Mouse (Mus musculus) limb, embryonic 14.5 days (tissue): ENCODE measurements at regions not wholly inside any gene's neighbourhood (a gene's known extent, or its start where the extent isn't known, plus 50 kb on each side); places are given as distances from the start of the nearest gene placed in this dataset.

Experiments used
- ATAC-seq: fragments of 200-750 bp; cut with Nextera tagmentation; 2 replicates; pipeline ENCODE4 v1.8.0; 2017; ENCODE audit warnings: low read depth, moderate number of reproducible peaks, moderate TSS enrichment; ENCODE audit not compliant: low FRiP score
- DNase-seq: peaks from one replicate; pipeline ENCODE4 v3.0.0-alpha.2; 2015; ENCODE audit warnings: low spot score
- H3K27ac ChIP-seq: fragments of 300-500 bp; sonication (generic); replicated peaks from 2 replicates; pipeline ENCODE4 v1.5.1; 2014; ENCODE audit warnings: low read depth, mild to moderate bottlenecking, low read length, moderate library complexity, mixed read lengths
- H3K27me3 ChIP-seq: fragments of 300-500 bp; sonication (generic); 2 replicates; pipeline ENCODE4 v1.6.1; 2014; ENCODE audit warnings: low read length, mixed read lengths; ENCODE audit not compliant: control insufficient read depth, insufficient read depth
- H3K36me3 ChIP-seq: fragments of 300-500 bp; sonication (generic); 2 replicates; pipeline ENCODE4 v1.6.1; 2014; ENCODE audit warnings: mild to moderate bottlenecking, low read length, moderate library complexity, mixed read lengths; ENCODE audit not compliant: control insufficient read depth, insufficient read depth
- H3K4me1 ChIP-seq: fragments of 300-500 bp; sonication (generic); 2 replicates; pipeline ENCODE4 v1.6.1; 2014; ENCODE audit warnings: antibody characterized with exemption, low read length, mixed read lengths; ENCODE audit not compliant: control insufficient read depth, insufficient read depth
- H3K4me2 ChIP-seq: fragments of 300-500 bp; sonication (generic); replicated peaks from 2 replicates; pipeline ENCODE4 v1.6.1; 2014; ENCODE audit warnings: low read depth, mild to moderate bottlenecking, low read length, moderate library complexity; ENCODE audit not compliant: severe bottlenecking
- H3K4me3 ChIP-seq: fragments of 300-500 bp; sonication (generic); replicated peaks from 2 replicates; pipeline ENCODE4 v1.5.1; 2014; ENCODE audit warnings: low read length
- H3K9ac ChIP-seq: fragments of 300-500 bp; sonication (generic); 2 replicates; pipeline ENCODE4 v1.6.1; 2014; ENCODE audit warnings: mild to moderate bottlenecking, low read depth, low read length, moderate library complexity; ENCODE audit not compliant: severe bottlenecking
- H3K9me3 ChIP-seq: fragments of 300-500 bp; sonication (generic); 2 replicates; pipeline ENCODE4 v1.6.1; 2016; ENCODE audit warnings: low read length; ENCODE audit not compliant: control insufficient read depth
- POLR2A ChIP-seq: fragments of 200-500 bp; IDR thresholded peaks from 2 replicates; pipeline ENCODE4 v1.8.0; 2012; ENCODE audit warnings: inconsistent platforms, mild to moderate bottlenecking, moderate library complexity, borderline replicate concordance; ENCODE audit not compliant: insufficient read depth, insufficient read length; ENCODE audit errors: extremely low read depth
- WGBS: fragments of 180-500 bp; shearing (Covaris S2); extraction: QIAGEN DNeasy Blood & Tissue Kit; methylation state at CpG from one replicate; pipeline ENCODE4 v1.1.7; 2014; 5-methylcytosine and 5-hydroxymethylcytosine counted together

- H3K9ac ChIP-seq = no peak overlapping the region
- no peak for DNase-seq
- H3K27ac ChIP-seq = no peak overlapping the region
- no peaks in the 10 kb centered on the region for H3K9me3 ChIP-seq
- H3K27me3 ChIP-seq = no peaks in the 10 kb centered on the region
- no peak for TF ChIP-seq POLR2A
- no peaks in the 10 kb centered on the region for H3K36me3 ChIP-seq
- ATAC-seq = no peak
- H3K4me3 ChIP-seq = no peak overlapping the region
- WGBS = 79% methylated on average over 4 of the region's 4 CpGs
- no peaks in the 10 kb centered on the region for H3K4me1 ChIP-seq
- no peak overlapping the region for H3K4me2 ChIP-seq
These were observed 169.7 kb downstream of the Brms1l start for GRCm38 (mm10) chr12:56005846-56006245.

DNA sequence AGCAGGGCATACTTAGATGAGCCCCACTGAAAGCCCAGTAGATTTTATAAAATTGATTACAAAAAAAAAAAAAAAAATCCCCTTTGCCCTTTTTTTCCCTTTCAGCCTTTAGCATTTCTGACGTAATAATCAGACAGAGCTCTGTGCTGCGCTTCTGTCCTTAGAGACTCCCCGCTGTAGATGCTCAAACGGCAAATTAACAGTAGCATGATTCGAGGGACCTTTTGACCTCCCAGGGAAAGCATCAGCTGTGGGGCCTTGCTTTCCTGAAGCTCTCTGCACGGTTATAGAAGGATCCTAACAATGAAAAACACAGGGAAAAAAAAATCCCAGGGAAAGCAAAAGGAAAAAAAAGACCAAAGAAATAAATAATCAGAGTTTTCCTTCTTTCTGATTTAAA lies 169.2 kb downstream of the Brms1l start:
- Histone ChIP-seq H3K4me3 (no peak overlapping the region), H3K27me3 (no peaks in the 10 kb centered on the region), H3K9me3 (no peaks in the 10 kb centered on the region), H3K9ac (no peak overlapping the region), H3K4me1 (no peaks in the 10 kb centered on the region), H3K4me2 (no peak overlapping the region), H3K27ac (no peak overlapping the region), H3K36me3 (no peaks in the 10 kb centered on the region)
- TF ChIP-seq POLR2A = no peak
- no peak for ATAC-seq
- WGBS = 30% methylated on average over 6 of the region's 6 CpGs
- DNase-seq = no peak

DNA sequence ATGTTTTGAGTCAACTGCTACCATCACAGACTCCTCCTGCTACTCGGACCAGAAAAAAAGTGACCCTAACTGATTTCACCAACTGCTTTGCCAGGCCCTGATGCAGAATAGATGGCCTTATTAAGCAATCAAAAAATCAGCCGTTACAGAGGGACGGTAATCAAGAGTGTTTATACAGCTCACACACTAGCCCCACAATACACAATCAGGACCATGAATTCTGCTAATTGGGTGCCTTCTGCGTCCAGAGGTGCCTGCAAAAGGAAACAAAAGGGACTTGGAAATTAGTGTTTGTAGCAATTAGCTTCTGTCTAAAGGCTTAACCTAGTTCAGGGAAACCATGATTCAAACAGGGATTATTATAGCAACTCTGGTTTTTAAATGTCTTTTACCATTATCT lies 168.4 kb downstream of the Brms1l start:
- Histone ChIP-seq H3K27ac (no peak overlapping the region), H3K36me3 (no peaks in the 10 kb centered on the region), H3K9me3 (no peaks in the 10 kb centered on the region), H3K4me1 (no peaks in the 10 kb centered on the region), H3K4me2 (no peak overlapping the region), H3K27me3 (no peaks in the 10 kb centered on the region), H3K4me3 (no peak overlapping the region), H3K9ac (no peak overlapping the region)
- DNase-seq = no peak
- ATAC-seq = no peak
- no peak for TF ChIP-seq POLR2A
- WGBS = 24% methylated on average over 4 of the region's 4 CpGs

DNA sequence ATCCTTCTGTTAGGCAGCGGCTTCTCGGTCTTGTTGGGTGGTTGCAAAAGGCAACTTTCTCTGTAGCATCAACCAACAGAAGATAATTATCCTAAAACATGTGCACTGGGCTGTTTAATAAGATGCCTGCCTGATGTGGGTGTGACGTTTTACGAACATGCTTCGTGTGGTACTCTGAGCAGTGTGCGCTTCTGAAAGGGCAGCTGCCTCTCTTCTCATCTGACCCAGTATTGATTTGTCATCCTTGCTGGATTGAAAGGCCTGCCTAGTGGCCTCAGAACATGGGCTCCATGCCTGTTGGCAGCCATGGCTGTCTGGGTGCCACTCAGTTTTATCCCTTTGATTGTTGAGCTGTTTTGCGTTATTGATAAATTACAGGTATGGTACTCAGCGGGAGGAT lies 167.4 kb downstream of the Brms1l start:
- Histone ChIP-seq H3K9me3 (no peaks in the 10 kb centered on the region), H3K4me1 (no peaks in the 10 kb centered on the region), H3K27me3 (no peaks in the 10 kb centered on the region), H3K4me2 (no peak overlapping the region), H3K36me3 (no peaks in the 10 kb centered on the region), H3K4me3 (no peak overlapping the region), H3K27ac (no peak overlapping the region), H3K9ac (no peak overlapping the region)
- WGBS = 78% methylated on average over 8 of the region's 8 CpGs
- no peak for TF ChIP-seq POLR2A
- DNase-seq = no peak
- no peak for ATAC-seq

GRCm38 (mm10) chr12:55996585-55997377 lies 160.7 kb downstream of the Brms1l start:
- no peak for ATAC-seq
- no peak for TF ChIP-seq POLR2A

More at GRCm38 (mm10) chr12:55996585-55997377, 160.7 kb downstream of the Brms1l start:
- Histone ChIP-seq H3K36me3 (no peaks in the 10 kb centered on the region), H3K9ac (no peak overlapping the region), H3K9me3 (no peaks in the 10 kb centered on the region), H3K4me1 (no peaks in the 10 kb centered on the region), H3K27me3 (no peaks in the 10 kb centered on the region), H3K27ac (no peak overlapping the region), H3K4me2 (no peak overlapping the region), H3K4me3 (no peak overlapping the region)
- no peak for DNase-seq
- 71% methylated on average over 3 of the region's 3 CpGs for WGBS
